Mouse (Mus musculus): ENCODE measurements around the gene Nmur2.

Gene Nmur2

DNA sequence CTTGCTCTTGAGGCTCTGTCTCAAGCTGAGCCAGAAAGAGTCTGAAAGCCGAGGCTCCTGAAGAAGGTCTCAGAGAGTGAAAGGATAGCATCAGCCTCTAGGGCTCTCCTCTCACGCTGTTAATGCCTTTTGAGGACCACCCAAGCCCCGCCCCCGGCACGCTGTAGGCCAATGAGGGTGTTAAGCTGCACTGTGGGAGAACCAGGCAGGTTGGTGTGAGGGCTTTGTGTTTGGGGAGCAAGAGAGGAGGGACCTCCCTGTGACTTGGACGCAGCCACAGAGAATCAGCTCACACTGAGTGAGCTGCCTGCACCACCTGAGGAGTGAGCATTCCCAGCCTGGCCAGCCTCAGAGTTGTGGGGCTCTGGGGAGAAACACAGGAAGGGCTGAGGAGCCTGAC is at the start of gene Nmur2:
Gene Nmur2 (minus strand): TSS at position 94 of the 400 bp plus-strand sequence.
- DNase-seq = no peak

DNA sequence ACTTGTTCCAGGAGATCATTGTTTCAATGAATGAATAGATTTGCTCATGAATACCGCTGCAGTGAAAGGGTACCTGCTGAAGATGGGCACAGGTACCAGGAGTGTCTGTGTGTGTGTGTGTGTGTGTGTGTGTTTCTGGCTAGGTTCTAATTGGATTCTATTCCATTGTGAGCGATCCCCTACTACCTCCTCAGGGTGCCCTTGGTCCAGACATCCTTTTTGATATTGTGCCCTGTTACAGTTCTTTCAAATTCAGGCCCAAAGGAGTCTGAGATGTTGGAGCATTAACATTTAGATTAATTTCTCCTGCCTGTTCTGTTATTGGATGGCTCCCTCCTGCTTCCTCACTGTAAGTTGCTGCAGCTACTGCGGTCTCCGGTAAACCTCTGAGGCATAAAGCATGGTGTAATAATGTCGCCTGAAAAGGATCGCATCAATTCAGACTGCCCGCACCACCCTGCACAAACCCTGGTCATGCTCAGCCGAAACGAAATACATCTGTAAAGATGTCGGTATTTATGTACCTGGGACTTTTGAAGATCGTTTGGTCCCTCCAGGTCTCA is 48.4 kb upstream of the Nmur2 start:
- DNase-seq = no peak

DNA sequence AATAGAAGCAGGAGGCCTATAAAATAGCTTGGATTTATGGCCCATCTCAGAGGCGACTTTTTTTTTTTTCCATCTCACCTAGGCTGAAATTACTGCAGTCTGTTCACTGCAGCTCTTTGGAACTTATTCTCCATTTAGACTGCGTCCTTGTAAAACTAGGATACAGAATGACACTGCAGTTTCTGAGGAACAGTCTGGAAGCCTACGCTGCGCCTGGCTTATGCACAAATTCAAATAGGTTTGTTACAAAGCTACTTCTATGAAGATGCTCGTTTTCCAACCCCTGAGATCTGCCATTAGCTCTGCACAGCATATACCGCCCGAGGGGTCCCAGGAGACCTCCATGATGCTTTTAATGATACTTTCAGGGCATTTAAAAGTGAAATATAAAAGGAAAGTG is 31.3 kb upstream of the Nmur2 start:
- no peak for DNase-seq

DNA sequence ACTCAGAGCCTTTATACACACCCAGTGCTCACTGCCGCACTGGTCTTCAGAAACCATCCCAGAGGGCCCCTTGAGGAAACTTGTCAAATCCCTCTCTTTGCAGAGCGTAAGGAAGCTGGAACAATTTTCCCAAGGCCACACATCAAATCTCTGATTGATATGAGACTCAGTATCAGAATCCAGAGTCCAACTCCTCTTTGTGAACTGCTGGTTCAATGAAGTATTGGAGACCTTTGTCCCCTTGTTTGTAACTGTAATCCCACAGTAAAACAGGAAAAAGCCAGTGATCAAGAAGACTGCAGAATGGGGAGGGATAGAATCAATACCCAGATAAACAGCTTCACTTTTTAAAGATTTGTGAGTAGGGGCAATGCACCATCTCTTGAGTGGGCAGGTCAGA is 28.8 kb upstream of the Nmur2 start:
- DNase-seq = no peak

DNA sequence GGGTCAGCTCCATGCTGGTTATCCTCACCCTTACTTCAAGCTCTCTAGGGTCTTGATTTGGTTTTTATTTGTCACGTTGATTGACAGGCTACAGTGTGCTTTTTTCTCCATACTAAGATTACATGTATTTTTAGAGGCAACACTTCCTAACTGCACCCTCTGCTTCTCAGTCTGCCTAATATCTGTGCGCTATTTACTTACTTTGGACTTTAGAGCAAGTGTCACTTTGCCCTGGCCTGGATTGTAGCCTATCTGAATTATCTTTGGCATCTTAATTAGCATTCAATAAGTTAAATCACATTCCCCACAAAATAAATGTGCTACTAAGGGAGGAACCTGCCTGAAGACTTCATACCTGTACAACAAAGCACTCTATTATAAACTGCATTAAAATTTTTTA is 24.3 kb upstream of the Nmur2 start:
- DNase-seq = no peak

DNA sequence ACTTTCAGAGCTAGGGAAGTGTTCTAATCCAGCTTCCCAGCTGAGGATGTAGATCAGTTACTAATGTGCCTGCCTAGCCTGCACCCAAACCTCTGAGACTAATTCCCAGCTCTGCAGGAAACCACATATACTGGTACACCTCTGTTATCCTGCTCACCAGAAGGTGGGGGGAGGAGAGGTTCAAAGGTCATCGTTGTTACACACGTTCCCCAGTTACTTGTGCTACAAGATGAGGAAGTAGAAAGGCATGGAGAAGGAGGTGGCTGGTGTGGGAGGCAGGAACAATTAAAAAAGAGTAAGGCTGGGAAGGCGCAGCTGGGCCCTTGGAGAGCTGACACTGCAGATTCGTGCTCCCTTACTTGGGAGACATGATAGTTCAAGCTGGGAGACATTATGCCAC is 23.8 kb upstream of the Nmur2 start:
- DNase-seq = no peak

DNA sequence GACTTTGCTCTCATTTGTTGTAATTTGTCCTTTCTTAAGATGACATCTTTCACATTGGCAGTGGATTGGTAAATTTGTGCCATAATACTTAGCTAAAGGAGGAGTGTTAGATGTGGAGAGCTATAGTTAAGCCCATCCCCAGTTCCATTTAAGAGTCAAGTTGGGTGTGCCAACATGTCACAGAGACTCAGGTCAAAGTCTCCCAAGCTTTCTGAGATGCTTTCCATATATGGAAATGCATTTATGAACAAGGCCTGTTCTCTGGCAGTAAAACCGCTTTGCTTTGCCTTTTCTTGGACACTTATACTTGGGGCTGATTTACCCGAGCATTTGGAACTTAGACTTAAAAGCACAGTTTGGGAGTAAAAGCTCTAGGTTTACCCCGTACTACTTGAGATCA is 18.4 kb upstream of the Nmur2 start:
- DNase-seq = no peak

DNA sequence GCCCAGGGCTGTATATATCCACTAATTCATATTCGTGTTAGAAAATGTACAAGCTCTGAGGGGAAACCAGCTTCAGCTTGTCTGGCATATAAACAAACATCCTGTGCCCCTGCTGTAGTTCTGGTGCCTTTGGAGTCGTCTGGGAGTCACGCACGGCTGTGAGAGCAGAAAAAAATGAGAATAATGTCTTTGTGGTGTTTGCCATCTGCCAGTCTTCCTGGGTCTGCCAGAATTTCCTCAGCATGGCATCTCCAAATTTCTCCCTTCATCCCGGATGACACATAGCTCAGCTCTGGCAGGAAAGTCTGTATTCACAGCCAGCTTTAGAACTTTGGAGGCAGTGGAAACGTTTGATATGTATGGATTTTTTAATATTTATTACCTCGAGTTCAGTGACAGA is 13.6 kb upstream of the Nmur2 start:
- no peak for DNase-seq

DNA sequence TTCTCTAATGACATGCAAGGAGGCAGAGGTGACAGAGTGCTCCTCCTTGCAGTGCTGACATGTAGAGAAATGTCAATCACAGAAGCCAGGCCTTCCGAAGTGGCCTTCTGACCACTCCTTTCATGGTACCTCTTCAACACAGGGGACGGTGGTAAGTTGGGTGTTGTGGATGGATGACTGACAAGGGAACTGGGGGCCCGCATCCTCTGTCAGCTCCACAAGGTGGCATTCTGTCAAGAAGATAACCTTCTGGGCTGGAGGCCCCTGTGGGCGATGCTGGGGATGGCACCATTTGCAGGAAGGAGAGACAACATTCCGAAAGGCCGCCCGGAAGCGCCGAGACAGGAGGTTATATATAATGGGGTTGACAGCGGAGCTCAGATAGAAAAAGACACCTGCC is 14.0 kb downstream of the Nmur2 start:
- no peak for DNase-seq

DNA sequence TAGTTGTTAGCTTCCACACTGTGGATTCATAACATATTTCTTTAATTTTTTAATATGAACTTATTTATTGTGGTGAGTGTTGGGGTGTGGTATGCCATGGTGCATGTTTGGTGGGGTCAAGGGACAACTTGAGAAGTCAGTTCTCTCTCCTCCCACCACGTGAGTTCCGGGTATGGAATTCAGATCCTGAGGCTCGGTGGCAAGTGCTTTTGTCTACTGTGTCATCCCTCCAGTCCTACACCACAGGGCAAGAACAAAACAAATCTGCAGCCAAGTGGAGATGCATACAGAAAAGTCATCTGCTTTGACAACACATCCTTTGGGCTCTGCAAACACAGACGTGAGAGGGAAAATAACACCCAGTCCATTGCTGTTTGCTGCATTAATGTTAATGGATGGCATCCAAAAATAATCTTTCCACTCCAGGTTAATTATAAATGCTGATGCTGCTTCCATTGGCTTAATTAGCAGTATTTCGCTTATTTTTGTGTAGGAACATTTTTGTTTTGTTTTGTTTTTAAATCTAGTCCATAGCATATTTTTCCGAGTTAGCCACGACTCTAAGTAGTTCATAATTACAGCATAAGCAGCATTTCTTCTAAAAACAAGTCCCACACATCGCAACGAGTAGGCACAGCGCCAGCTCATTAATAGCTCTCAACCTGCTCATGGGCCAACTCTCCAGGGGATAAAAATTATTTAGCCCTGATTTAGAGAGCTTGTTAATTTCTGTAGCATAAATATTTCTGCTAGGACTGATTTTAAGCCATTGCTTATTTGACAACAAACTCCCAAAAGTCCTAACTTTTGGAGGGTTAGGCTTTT is 14.9 kb downstream of the Nmur2 start:
- no peak for DNase-seq

DNA sequence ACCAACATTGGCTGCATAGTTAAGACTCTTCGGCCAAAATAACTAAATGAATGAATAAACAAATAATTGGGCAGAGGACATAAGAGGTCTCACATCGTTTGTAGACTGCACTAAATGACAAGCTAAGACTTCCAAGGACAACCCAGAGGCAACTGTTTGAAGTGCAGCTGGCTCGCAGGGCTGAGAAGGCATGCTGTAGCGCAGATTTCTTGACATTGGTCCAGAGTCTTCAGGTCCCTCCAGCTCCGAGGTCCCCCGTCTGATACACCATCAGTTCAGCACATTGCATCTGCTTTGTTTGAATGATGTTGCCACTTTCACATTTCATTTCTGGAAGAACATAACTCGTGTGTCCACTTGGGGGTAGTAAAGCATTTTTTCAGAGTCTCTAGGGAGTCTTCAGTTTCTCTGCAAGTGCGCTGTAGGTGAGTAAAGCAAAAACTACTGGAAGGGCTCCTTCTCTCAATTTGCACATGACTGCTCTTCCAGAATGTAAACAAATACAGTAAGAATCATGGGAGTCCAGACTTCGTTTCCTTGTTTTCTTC is 27.2 kb downstream of the Nmur2 start:
- no peak for DNase-seq

DNA sequence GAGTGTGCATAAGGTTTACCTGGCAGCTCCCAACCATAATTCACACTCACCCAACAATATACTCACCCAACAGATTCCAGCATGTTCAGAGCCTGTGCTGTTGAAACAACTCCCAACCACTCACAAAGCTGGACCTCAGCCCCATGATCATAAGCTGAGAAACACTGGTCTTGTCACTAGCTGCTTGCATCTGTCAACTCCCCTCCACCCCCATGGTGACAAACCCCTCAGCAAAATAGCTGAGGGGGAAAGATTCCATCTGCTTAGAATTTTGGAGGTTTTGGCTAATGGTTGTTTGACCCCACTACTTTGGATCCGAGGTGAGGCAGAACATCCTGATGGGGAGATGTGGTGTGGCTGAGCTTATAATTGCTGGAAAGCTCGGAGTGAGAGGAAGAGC is 28.4 kb downstream of the Nmur2 start:
- no peak for DNase-seq

DNA sequence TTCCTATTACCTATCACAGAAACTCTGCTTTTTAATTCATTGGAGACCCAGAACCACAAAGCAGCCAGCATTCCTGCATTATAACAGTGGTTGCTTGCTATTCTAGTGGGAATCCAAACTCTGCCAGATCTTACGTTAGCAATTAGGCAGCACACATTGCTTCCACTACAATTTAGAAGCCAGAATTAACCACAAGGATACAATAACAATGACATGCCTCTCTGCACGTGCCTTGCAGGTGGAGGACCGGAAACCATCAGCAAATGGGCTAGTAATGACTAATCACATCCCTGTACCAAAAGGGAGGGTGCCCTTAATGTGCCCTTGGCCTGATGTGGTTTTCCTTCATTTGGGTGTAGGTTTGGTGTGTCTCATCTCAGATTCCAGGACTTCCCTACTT is 32.5 kb downstream of the Nmur2 start:
- no peak for DNase-seq

DNA sequence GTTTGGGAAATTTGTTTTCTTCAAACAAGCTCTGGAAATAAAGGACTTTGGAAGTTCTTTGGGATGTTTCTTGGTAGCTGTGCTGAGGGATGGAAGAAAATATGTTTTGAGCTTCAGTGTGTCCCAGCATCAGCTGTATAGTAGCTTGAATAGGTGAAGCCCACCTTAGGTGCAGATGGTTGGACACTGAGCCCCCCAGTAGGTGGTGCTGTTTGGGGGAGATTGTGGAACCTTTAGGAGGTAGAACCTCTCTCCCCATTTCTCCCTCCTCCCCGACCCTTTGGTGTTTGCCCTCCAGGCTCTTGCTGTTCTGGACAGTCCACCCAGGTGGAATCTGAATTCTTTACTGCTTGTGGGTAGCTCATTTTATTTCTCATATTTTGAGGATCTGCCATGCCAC is 48.0 kb downstream of the Nmur2 start:
- DNase-seq = no peak

DNA sequence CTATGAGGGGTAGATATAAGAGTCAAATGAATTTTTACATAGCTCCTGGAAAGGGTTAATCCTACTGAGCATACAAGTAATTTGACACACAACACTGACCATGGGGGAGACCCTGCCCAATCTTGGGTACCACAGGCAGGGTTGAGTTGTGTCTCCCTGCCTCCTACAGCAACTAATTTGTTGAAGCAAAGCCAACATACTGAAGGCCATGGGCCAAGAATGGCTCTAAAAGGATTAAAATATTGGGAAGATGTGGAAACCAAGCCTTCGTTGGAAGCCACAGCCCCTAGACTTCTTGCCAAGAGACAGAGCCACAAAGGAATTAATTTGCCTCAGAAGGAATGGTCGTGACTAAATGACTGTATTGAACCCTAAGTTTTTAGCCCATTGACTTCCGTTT is 48.7 kb downstream of the Nmur2 start:
- no peak for DNase-seq

DNA sequence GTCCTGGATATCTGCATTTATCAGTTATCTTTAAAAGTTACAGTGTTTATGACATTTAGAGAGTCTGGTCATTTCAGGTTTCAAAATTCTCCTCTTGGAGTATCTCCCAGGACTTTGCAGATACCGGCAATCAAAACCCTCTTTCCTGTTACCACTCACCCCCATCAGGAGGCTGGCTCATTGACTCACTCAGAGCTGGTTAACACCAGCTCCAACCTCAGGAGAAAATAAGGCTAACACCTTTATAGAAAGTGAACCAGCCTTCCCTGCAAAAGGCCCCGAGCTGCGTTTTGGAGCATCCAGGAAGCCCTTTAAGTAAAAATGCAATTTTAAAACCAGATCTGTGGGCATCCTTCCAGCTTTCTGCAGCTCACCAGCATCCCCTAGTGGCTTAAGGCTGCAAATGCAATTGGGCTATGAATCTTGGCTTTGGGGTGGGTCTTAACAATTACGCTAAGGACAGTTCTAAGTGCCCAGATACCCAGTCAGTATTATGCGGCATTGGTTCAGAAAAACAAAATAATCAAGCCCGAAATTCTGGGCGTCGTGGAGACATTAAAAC is 49.2 kb downstream of the Nmur2 start:
- DNase-seq = peak; percentile 19

DNA sequence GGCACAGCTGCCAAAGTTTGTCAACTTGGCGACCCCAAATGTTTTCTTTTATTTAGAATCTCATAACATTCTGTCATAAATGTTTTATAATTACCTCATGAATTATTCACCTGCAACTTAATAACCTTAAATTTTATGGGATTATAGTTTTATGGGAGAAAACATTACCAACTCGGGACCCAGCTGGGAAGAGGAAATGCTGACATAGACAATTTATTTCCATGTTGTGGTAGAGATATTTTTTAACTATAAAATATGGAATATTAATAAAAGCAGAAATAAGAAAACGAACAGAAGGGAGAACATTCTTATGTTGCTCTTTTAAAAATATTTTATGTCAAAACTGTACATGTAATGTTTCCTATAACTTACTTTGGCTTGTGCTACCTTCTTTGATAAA is 56.2 kb downstream of the Nmur2 start:
- DNase-seq = no peak

DNA sequence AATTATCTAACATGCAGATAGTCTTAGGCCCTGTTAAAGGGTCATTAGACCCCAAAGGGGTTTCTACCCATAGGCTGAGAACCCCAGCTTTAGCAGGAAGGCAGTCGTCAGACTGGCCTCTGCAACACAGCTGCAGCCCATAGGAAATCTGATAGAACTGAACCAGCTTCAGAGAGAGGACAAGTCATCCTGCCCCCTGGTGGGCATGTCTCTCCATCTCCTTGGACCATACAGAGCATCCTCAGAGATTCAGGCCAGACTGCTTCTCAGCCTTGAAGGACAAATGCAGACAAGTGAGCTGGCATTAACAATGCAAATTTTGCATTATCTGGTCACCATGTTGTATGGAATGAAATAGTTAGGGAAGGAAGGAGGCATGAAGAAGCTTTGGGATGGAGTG is 59.2 kb downstream of the Nmur2 start:
- peak; percentile 15 for DNase-seq

DNA sequence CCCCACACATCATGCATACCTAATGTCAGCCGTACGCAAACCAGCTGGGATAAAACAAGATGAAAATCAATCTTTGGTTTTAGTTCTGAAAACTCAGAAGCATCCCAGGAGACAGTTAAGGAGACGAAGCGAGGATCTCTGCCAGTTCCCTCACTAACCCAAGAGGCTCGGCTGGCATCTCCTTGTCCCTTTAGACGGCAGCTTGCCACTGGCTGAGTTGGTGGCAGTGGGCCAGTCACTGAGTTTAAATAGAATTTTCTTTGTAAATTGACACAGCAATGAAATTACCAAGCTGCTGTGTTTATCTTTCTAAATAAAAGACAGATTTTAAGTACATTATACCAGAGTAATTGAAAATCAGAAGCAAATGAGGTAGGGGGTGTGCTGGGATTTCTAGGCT is 62.7 kb downstream of the Nmur2 start:
- DNase-seq = no peak
